Mouse (Mus musculus): ENCODE results near the gene Eva1c. TPM values are rescaled to one million over a fixed set of nuclear protein-coding genes. Genes with fewer than 3 reads are reported as not detected.

Eva1c gene
- not detected for total RNA-seq (2023)

GRCm38 (mm10) chr16:90826457-90826856, at the start of gene Eva1c:
TSS of gene Eva1c (plus strand) at chr16:90826719.

GRCm38 (mm10) chr16:90809975-90810715, 16.4 kb upstream of the Eva1c start, which contains the start of gene Urb1:
TSS of gene Urb1 (minus strand) at chr16:90810413.

GRCm38 (mm10) chr16:90934687-90935328, 108.3 kb downstream of the Eva1c start, which contains the start of gene Cfap298:
TSS of gene Cfap298 (minus strand) at chr16:90935114.

Other genes starting within 250 kb of the Eva1c start
- gene Mis18a, start 99.3 kb upstream of the Eva1c start, total RNA-seq (2023), result 10 to 100 TPM; 20.3 to 22.9 TPM
- gene Mrap, start 88.5 kb upstream of the Eva1c start, total RNA-seq (2023), result not detected
- gene Urb1, start 16.3 kb upstream of the Eva1c start, total RNA-seq (2023), result 10 to 100 TPM; 33.6 to 36.9 TPM
- 10 to 100 TPM; 12.0 to 24.6 TPM for gene Cfap298, start 108.4 kb downstream of the Eva1c start, total RNA-seq (2023)
- gene Synj1, start 184.6 kb downstream of the Eva1c start, total RNA-seq (2023), result 10 to 100 TPM; 44.5 to 58.1 TPM
- gene Paxbp1, start 217.8 kb downstream of the Eva1c start, total RNA-seq (2023), result 100 to 1,000 TPM; 112 to 123 TPM